Mouse (Mus musculus) MEL (cell line): ENCODE measurements around the gene B9d1. TPM values are rescaled to one million over a fixed set of nuclear protein-coding genes. Genes with fewer than 3 reads are reported as not detected.

Source experiments
- DNase-seq: peaks from one replicate; pipeline ENCODE4 v3.0.0; 2011; ENCODE audit warnings: low read depth, low spot score
- H3K27ac ChIP-seq: 2 replicates; pipeline ENCODE4 v1.5.1; 2012; ENCODE audit warnings: low read depth, mild to moderate bottlenecking, control low read depth, low read length, moderate library complexity; ENCODE audit not compliant: control insufficient read depth
- H3K27me3 ChIP-seq, 2 experiments: fragments of 150-350 bp in 1 of 2; sonication (generic) in 1 of 2; 2 replicates each; pipeline ENCODE4 v1.6.1; 2012; ENCODE audit warnings: low read length in 2 of 2, mild to moderate bottlenecking in 2 of 2, improper control_type of control experiment in 1 of 2, moderate library complexity in 1 of 2; ENCODE audit not compliant: insufficient read depth in 2 of 2, control insufficient read depth in 1 of 2
- H3K36me3 ChIP-seq, 2 experiments: 2 replicates each; pipeline ENCODE4 v1.6.1; 2012 to 2014; ENCODE audit warnings: low read length in 2 of 2, improper control_type of control experiment in 1 of 2, inconsistent platforms in 1 of 2, mild to moderate bottlenecking in 1 of 2; ENCODE audit not compliant: insufficient read depth in 2 of 2, control insufficient read depth in 1 of 2
- H3K4me1 ChIP-seq, 2 experiments: fragments of 150-350 bp in 1 of 2; sonication (generic) in 1 of 2; 2 replicates each; pipeline ENCODE4 v1.6.1; 2012; ENCODE audit warnings: low read length in 2 of 2, improper control_type of control experiment in 1 of 2, mild to moderate bottlenecking in 1 of 2; ENCODE audit not compliant: insufficient read depth in 2 of 2, control insufficient read depth in 1 of 2
- H3K4me3 ChIP-seq, 2 experiments: fragments of 150-350 bp in 1 of 2; sonication (generic) in 1 of 2; 2 replicates each; pipeline ENCODE4 v1.5.1; 2012; ENCODE audit warnings: low read depth in 2 of 2, low read length in 2 of 2, mild to moderate bottlenecking in 2 of 2, moderate library complexity in 2 of 2, control low read depth in 1 of 2, improper control_type of control experiment in 1 of 2; ENCODE audit not compliant: control insufficient read depth in 1 of 2, insufficient read depth in 1 of 2
- H3K79me2 ChIP-seq: 2 replicates; pipeline ENCODE4 v1.6.1; 2012; ENCODE audit warnings: mild to moderate bottlenecking, low read length, moderate library complexity; ENCODE audit not compliant: control insufficient read depth, poor library complexity, insufficient read depth
- H3K9ac ChIP-seq: 2 replicates; pipeline ENCODE4 v1.6.1; 2012; ENCODE audit warnings: low read depth, mild to moderate bottlenecking, control low read depth, low read length, moderate library complexity; ENCODE audit not compliant: control insufficient read depth, poor library complexity, severe bottlenecking
- H3K9me3 ChIP-seq: fragments of 150-350 bp; sonication (generic); replicated peaks from 2 replicates; pipeline ENCODE4 v1.6.1; 2012; ENCODE audit warnings: mild to moderate bottlenecking, low read length, improper control_type of control experiment, moderate library complexity; ENCODE audit not compliant: insufficient read depth
- BHLHE40 ChIP-seq: IDR thresholded peaks from 2 replicates; pipeline ENCODE4 v1.6.1; 2012; ENCODE audit warnings: low read depth, mild to moderate bottlenecking, inconsistent platforms, low read length, improper control_type of control experiment, borderline replicate concordance
- ELF1 ChIP-seq: IDR thresholded peaks from 2 replicates; pipeline ENCODE4 v1.6.1; 2014; ENCODE audit warnings: low read depth, mild to moderate bottlenecking, inconsistent platforms, low read length, improper control_type of control experiment, moderate library complexity
- EP300 ChIP-seq, 2 experiments: IDR thresholded peaks; 2 replicates each; pipeline ENCODE4 v1.6.1; 2011; ENCODE audit warnings: improper control_type of control experiment in 2 of 2, low read length in 2 of 2, low read depth in 1 of 2, mild to moderate bottlenecking in 1 of 2
- JUND ChIP-seq: IDR thresholded peaks from 2 replicates; pipeline ENCODE4 v1.6.1; 2011; ENCODE audit warnings: low read depth, mild to moderate bottlenecking, improper control_type of control experiment, low read length
- KAT2A ChIP-seq: conservative IDR thresholded peaks from 2 replicates; pipeline ENCODE4 v1.6.1; 2012; ENCODE audit warnings: low read depth, low read length, improper control_type of control experiment, inconsistent platforms
- MAFK ChIP-seq: IDR thresholded peaks from 2 replicates; pipeline ENCODE4 v1.6.1; 2011; ENCODE audit warnings: low read depth, mild to moderate bottlenecking, low read length, improper control_type of control experiment, borderline replicate concordance
- MAX ChIP-seq: IDR thresholded peaks from 2 replicates; pipeline ENCODE4 v1.6.1; 2011; ENCODE audit warnings: low read length, improper control_type of control experiment
- MXI1 ChIP-seq: IDR thresholded peaks from 2 replicates; pipeline ENCODE4 v1.6.1; 2011; ENCODE audit warnings: mild to moderate bottlenecking, low read depth, low read length, improper control_type of control experiment
- NRF1 ChIP-seq: IDR thresholded peaks from 2 replicates; pipeline ENCODE4 v1.6.1; 2014; ENCODE audit warnings: low read depth, mild to moderate bottlenecking, inconsistent platforms, low read length, improper control_type of control experiment, moderate library complexity; ENCODE audit not compliant: poor library complexity, insufficient read depth, severe bottlenecking
- SIN3A ChIP-seq: IDR thresholded peaks from 2 replicates; pipeline ENCODE4 v1.6.1; 2012; ENCODE audit warnings: low read length, improper control_type of control experiment, inconsistent platforms
- TCF12 ChIP-seq: IDR thresholded peaks from 2 replicates; pipeline ENCODE4 v1.6.1; 2014; ENCODE audit warnings: low read depth, mild to moderate bottlenecking, inconsistent platforms, low read length, improper control_type of control experiment, moderate library complexity
- USF1 ChIP-seq: IDR thresholded peaks from 2 replicates; pipeline ENCODE4 v1.6.1; 2014; ENCODE audit warnings: low read depth, mild to moderate bottlenecking, inconsistent platforms, low read length, improper control_type of control experiment, moderate library complexity
- ZC3H11A ChIP-seq: IDR thresholded peaks from 2 replicates; pipeline ENCODE4 v1.6.1; 2012; ENCODE audit warnings: low read depth, mild to moderate bottlenecking, inconsistent platforms, low read length, improper control_type of control experiment
- ZNF384 ChIP-seq: IDR thresholded peaks from 2 replicates; pipeline ENCODE4 v1.6.1; 2012; ENCODE audit warnings: low read depth, mild to moderate bottlenecking, inconsistent platforms, low read length, improper control_type of control experiment
- polyA plus RNA-seq, 2 experiments: library from polyadenylated mRNA; stranded (reverse) in 1 of 2; unstranded in 1 of 2; fragments of >175 nt in 1 of 2; fragments of >200 nt in 1 of 2; gene quantifications; 2 replicates each; pipeline versions ENCODE4 v1.2.1 to v1.2.4; 2012; ENCODE audit warnings: low replicate concordance in 2 of 2, low read depth in 1 of 2; ENCODE audit not compliant: insufficient read length in 2 of 2, insufficient read depth in 1 of 2, missing spikeins in 1 of 2
- total RNA-seq: library from RNA; depleted of rRNA; stranded (reverse); fragments of 300-350 nt; gene quantifications from 2 replicates; pipeline ENCODE4 v1.2.3, GENCODE M21; 2012

B9d1 gene
- total and polyA plus RNA-seq, 3 experiments = 22.5 to 27.2 TPM; not detected in 1

DNA sequence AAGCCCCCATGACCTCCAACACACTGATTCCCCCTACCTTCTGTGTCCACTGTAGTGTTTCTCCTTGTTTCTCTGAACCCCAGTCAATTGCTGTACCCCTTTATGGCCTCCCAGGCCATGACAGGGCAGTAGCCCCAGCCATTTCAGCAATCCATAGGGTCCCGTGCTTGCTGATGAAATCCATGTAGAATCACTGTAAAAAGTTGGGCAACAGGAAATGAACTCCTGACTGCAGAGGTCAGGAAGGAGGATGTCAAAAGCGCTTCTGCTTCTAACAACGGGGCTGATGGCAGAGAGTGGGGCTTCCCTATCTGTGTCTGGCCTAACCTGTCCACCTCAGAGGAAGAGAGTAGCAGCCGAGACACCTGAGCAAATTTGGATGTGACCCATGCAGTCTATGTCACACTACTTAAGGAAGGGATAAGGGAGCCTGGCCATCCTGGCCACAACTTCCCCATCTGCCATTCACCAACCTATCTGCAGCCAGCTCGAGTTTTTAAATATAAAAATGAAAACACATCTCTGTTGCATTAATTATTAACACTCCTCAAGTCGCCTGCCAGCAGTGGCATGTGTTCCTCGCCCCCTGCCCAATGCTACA, 35.5 kb upstream of the B9d1 start:
- peaks cover 0 to 4% of the 10 kb centered on the region in 2 experiments; a peak in 2 of 4 replicates for H3K36me3 ChIP-seq
- H3K27ac ChIP-seq = no peak overlapping the region
- TF ChIP-seq USF1 = no peak
- TF ChIP-seq EP300 (IDR thresholded peaks at IDR 0.05; ENCODE audit: low read depth in 1 of 2, low read length in 2 of 2) = 0 out of 4 replicates have a peak, but pooled peaks of 1 of the 2 experiments have one; percentile 16
- TF ChIP-seq, all 39 proteins: peak for 1
- peak; percentile 49 for DNase-seq
- Histone ChIP-seq H3K79me2 (no peaks in the 10 kb centered on the region), H3K4me3 (no peak overlapping the region), H3K27me3 (peaks cover 6 to 7% of the 10 kb centered on the region in 2 experiments), H3K9me3 (no peaks in the 10 kb centered on the region), H3K9ac (no peak overlapping the region), H3K4me1 (peaks cover 0 to 6% of the 10 kb centered on the region in 2 experiments; a peak in 2 of 4 replicates)

DNA sequence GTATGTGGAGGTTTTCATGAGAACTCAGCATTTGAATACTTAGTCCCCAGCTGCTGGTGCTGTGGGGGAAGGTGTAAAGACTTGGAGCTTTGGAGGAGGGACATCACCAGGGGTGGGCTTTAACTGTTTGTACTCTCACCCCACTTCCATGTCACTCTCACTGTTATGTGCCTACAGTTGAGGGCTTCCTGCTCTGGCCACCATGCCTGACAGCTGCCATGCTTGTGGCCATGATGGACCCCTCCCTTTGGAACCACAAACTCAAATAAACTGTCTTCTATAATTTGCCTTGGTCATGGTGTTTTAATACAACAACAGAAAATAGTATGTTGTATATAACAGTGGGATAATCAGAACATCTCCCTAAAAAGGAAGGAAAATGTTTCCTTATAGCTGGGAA, 34.1 kb upstream of the B9d1 start:
- H3K79me2 ChIP-seq = no peaks in the 10 kb centered on the region
- H3K27ac ChIP-seq = no peak overlapping the region
- TF ChIP-seq NRF1 (no peak), USF1 (no peak), MAX (no peak), BHLHE40 (no peak), ELF1 (no peak), SIN3A (no peak), MXI1 (no peak), KAT2A (no peak), ZC3H11A (no peak)
- peaks cover 3 to 11% of the 10 kb centered on the region in 2 experiments for H3K27me3 ChIP-seq
- no peak overlapping the region for H3K4me3 ChIP-seq
- H3K36me3 ChIP-seq = peaks cover 0 to 4% of the 10 kb centered on the region in 2 experiments; a peak in 2 of 4 replicates
- DNase-seq = no peak
- H3K9me3 ChIP-seq = no peaks in the 10 kb centered on the region
- no peak overlapping the region for H3K9ac ChIP-seq
- H3K4me1 ChIP-seq = peaks cover 0 to 6% of the 10 kb centered on the region in 2 experiments; a peak in 2 of 4 replicates

DNA sequence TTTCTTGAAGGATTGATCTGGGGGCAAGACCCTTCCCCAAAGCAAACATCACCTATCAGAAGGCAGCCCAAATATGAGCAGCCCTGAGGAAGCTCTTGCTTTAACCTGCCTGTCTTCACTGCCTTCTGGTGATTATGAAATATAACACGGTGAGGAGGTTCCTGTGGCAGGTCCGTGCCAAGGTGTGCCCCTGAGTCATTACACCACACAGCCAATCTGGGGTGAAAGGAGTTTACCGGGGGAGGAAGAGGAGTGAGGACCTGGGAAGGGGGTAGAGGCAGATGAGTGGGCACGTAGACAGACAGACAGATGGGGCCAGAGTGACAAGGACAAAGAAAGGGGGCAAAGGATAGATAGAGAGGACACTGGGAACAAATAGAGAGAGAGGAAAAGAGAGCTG, 31.3 kb upstream of the B9d1 start:
- TF ChIP-seq JUND (no peak), TCF12 (no peak), ZNF384 (no peak), MAFK (no peak)
- Histone ChIP-seq H3K27ac (no peak overlapping the region), H3K4me1 (peaks cover 0 to 2% of the 10 kb centered on the region in 2 experiments; a peak in 1 of 4 replicates), H3K79me2 (no peaks in the 10 kb centered on the region), H3K4me3 (no peak overlapping the region), H3K9ac (no peak overlapping the region), H3K27me3 (peaks cover 4 to 14% of the 10 kb centered on the region in 2 experiments), H3K9me3 (no peaks in the 10 kb centered on the region), H3K36me3 (peaks cover 0 to 2% of the 10 kb centered on the region in 2 experiments; a peak in 1 of 4 replicates)
- no peak for DNase-seq
